Mouse (Mus musculus) ES-Bruce4 (cell line): Measurements from ENCODE around the gene Hsd17b1.

Experiments used
- CTCF ChIP-seq: IDR thresholded peaks from one replicate; pipeline ENCODE4 v1.8.1; 2011; ENCODE audit warnings: low read depth, low read length
- EP300 ChIP-seq: IDR thresholded peaks from 2 replicates; pipeline ENCODE4 v1.6.1; 2011; ENCODE audit warnings: low read depth, low read length; ENCODE audit not compliant: insufficient read depth
- POLR2A ChIP-seq: IDR thresholded peaks from one replicate; pipeline ENCODE4 v1.8.1; 2011; ENCODE audit warnings: low read length; ENCODE audit not compliant: insufficient read depth

DNA sequence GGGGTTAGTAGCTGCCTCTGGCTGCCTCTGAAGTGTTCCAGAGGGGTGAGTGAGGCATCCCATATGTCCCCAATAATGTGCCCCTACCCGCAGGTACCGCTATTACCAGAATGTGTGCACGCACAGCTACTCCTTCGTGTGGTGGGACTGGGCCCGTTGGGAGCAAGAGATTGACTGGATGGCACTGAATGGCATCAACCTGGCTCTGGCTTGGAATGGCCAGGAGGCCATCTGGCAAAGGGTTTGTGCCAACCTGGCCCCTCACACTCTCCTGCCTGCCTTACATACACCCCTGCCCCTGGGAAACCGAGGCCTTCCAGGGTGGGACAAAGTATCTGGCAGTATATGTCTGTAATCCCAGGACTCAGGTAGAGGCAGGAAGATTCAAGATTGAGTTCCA lies 7.2 kb upstream of the Hsd17b1 start:
- TF ChIP-seq CTCF: no peak
- TF ChIP-seq POLR2A: no peak
- no peak for TF ChIP-seq EP300
